Mouse (Mus musculus) lung, embryonic 14.5 days (tissue): Measurements from ENCODE around the gene Chd3. TPM values are rescaled to one million over a fixed set of nuclear protein-coding genes. Genes with fewer than 3 reads are reported as not detected.

Source experiments
- ATAC-seq: fragments of 200-750 bp; cut with Nextera tagmentation; 2 replicates; pipeline ENCODE4 v1.8.0; 2017; ENCODE audit warnings: mild to moderate bottlenecking, moderate TSS enrichment, moderate library complexity; ENCODE audit not compliant: insufficient read depth
- DNase-seq: peaks from one replicate; pipeline ENCODE4 v3.0.0-alpha.2; 2015
- H3K27ac ChIP-seq: fragments of 300-500 bp; sonication (generic); 2 replicates; pipeline ENCODE4 v1.5.1; 2014; ENCODE audit warnings: low read depth, mild to moderate bottlenecking, moderate library complexity
- H3K27me3 ChIP-seq: fragments of 300-500 bp; sonication (generic); 2 replicates; pipeline ENCODE4 v1.6.1; 2014; ENCODE audit warnings: low read length, control low read depth; ENCODE audit not compliant: insufficient read depth
- H3K36me3 ChIP-seq: fragments of 300-500 bp; sonication (generic); 2 replicates; pipeline ENCODE4 v1.6.1; 2014; ENCODE audit warnings: control low read depth; ENCODE audit not compliant: insufficient read depth
- H3K4me1 ChIP-seq: fragments of 300-500 bp; sonication (generic); 2 replicates; pipeline ENCODE4 v1.6.1; 2014; ENCODE audit warnings: antibody characterized with exemption, control low read depth; ENCODE audit not compliant: insufficient read depth
- H3K4me2 ChIP-seq: fragments of 300-500 bp; sonication (generic); 2 replicates; pipeline ENCODE4 v1.6.1; 2014; ENCODE audit warnings: mild to moderate bottlenecking
- H3K4me3 ChIP-seq: fragments of 300-500 bp; sonication (generic); 2 replicates; pipeline ENCODE4 v1.5.1; 2014; ENCODE audit warnings: low read depth, low read length
- H3K9ac ChIP-seq: fragments of 300-500 bp; sonication (generic); 2 replicates; pipeline ENCODE4 v1.6.1; 2014
- H3K9me3 ChIP-seq: fragments of 300-500 bp; sonication (generic); 2 replicates; pipeline ENCODE4 v1.6.1; 2016; ENCODE audit warnings: low read depth, low read length, control low read depth
- CTCF ChIP-seq: IDR thresholded peaks from 2 replicates; pipeline ENCODE4 v1.5.1; 2016; ENCODE audit warnings: antibody characterized with exemption, low read depth
- whole genome bisulfite sequencing: fragments of 180-500 bp; shearing (Covaris S2); extraction: QIAGEN DNeasy Blood & Tissue Kit; methylation state at CpG from one replicate; pipeline ENCODE4 v1.1.7; 2014; 5-methylcytosine and 5-hydroxymethylcytosine counted together
- polyA plus RNA-seq: library from polyadenylated mRNA; unstranded; fragments of >200 nt; fragmentation: Nextera tagmentation; extraction: Ambion mirVana; gene quantifications from 2 replicates; pipeline ENCODE4 v1.2.1, GENCODE M21; 2014

The Chd3 gene
- polyA plus RNA-seq, 1 experiment from 2014 or later = 59.9 TPM

- no peak for DNase-seq
- Histone ChIP-seq H3K4me3 (peak overlapping the region; percentile 95), H3K9ac (peak overlapping the region; percentile 32; the same call in 1 of the 2 replicates), H3K9me3 (no peaks in the 10 kb centered on the region), H3K4me2 (peak overlapping the region; percentile 97), H3K36me3 (peaks cover 48% of the 10 kb centered on the region), H3K27ac (peak overlapping the region; percentile 100), H3K4me1 (peaks cover 27% of the 10 kb centered on the region), H3K27me3 (no peaks in the 10 kb centered on the region)
- no peak for ATAC-seq
- TF ChIP-seq CTCF = no peak
- WGBS = 26% methylated on average over 8 of the region's 8 CpGs
These were observed 4.8 kb downstream of the Chd3 start for GRCm38 (mm10) chr11:69364376-69364775.

GRCm38 (mm10) chr11:69362479-69362878, 6.7 kb downstream of the Chd3 start:
- DNase-seq = peak; percentile 41
- TF ChIP-seq CTCF = peak; percentile 45

GRCm38 (mm10) chr11:69362021-69362420, 7.2 kb downstream of the Chd3 start:
- no peak overlapping the region for H3K27ac ChIP-seq

More at GRCm38 (mm10) chr11:69362479-69362878, 6.7 kb downstream of the Chd3 start:
- Histone ChIP-seq H3K9me3 (no peaks in the 10 kb centered on the region), H3K9ac (no peak overlapping the region), H3K4me3 (no peak overlapping the region), H3K36me3 (peaks cover 66% of the 10 kb centered on the region), H3K4me1 (peaks cover 24% of the 10 kb centered on the region), H3K4me2 (no peak overlapping the region), H3K27ac (no peak overlapping the region), H3K27me3 (no peaks in the 10 kb centered on the region)
- 53% methylated on average over 2 of the region's 2 CpGs for WGBS
- ATAC-seq = no peak

GRCm38 (mm10) chr11:69357690-69358089, 11.5 kb downstream of the Chd3 start:
- Histone ChIP-seq H3K27me3 (no peaks in the 10 kb centered on the region), H3K9ac (no peak overlapping the region), H3K9me3 (no peaks in the 10 kb centered on the region), H3K4me1 (no peaks in the 10 kb centered on the region), H3K36me3 (peaks cover 99% of the 10 kb centered on the region), H3K4me2 (no peak overlapping the region), H3K4me3 (no peak overlapping the region), H3K27ac (no peak overlapping the region)
- ATAC-seq (no peak), DNase-seq (no peak)
- 83% methylated on average over 12 of the region's 12 CpGs for WGBS
- no peak for TF ChIP-seq CTCF

More at GRCm38 (mm10) chr11:69362021-69362420, 7.2 kb downstream of the Chd3 start:
- H3K4me1 ChIP-seq = peaks cover 23% of the 10 kb centered on the region
- no peak for TF ChIP-seq CTCF
- H3K36me3 ChIP-seq = peaks cover 71% of the 10 kb centered on the region
- DNase-seq (no peak), ATAC-seq (no peak)
- H3K4me2 ChIP-seq = no peak overlapping the region
- H3K4me3 ChIP-seq = no peak overlapping the region
- no peaks in the 10 kb centered on the region for H3K9me3 ChIP-seq
- H3K9ac ChIP-seq = no peak overlapping the region
- H3K27me3 ChIP-seq = no peaks in the 10 kb centered on the region
- WGBS = 51% methylated on average over 7 of the region's 7 CpGs

- Histone ChIP-seq H3K27ac (no peak overlapping the region), H3K27me3 (no peaks in the 10 kb centered on the region), H3K4me2 (no peak overlapping the region), H3K36me3 (peaks cover 99% of the 10 kb centered on the region), H3K4me3 (no peak overlapping the region), H3K4me1 (no peaks in the 10 kb centered on the region), H3K9me3 (no peaks in the 10 kb centered on the region), H3K9ac (no peak overlapping the region)
- no peak for ATAC-seq
- WGBS = 88% methylated on average over 5 of the region's 5 CpGs
- no peak for DNase-seq
- no peak for TF ChIP-seq CTCF
These were observed 12.7 kb downstream of the Chd3 start for GRCm38 (mm10) chr11:69356544-69356943.

GRCm38 (mm10) chr11:69346441-69346840, 22.8 kb downstream of the Chd3 start:
- ATAC-seq (no peak), DNase-seq (no peak)
- Histone ChIP-seq H3K9me3 (no peaks in the 10 kb centered on the region), H3K36me3 (peaks cover 90% of the 10 kb centered on the region), H3K4me1 (no peaks in the 10 kb centered on the region), H3K4me3 (no peak overlapping the region), H3K27ac (no peak overlapping the region), H3K27me3 (no peaks in the 10 kb centered on the region), H3K9ac (no peak overlapping the region), H3K4me2 (no peak overlapping the region)
- no peak for TF ChIP-seq CTCF
- 85% methylated on average over 26 of the region's 26 CpGs for WGBS

GRCm38 (mm10) chr11:69340161-69341131, 28.8 kb downstream of the Chd3 start, which contains the start of gene Rnf227:
TSS of gene Rnf227 (plus strand) at chr11:69340461.
- TF ChIP-seq CTCF = no peak
- peak within 1 kb of the TSS; percentile 62 for H3K9ac ChIP-seq
- H3K9me3 ChIP-seq = no peaks in the 10 kb centered on the region
- peak within 1 kb of the TSS; percentile 60; the same call in 1 of the 2 replicates for H3K27ac ChIP-seq
- no peaks in the 10 kb centered on the region for H3K27me3 ChIP-seq
- peak within 1 kb of the TSS; percentile 88 for H3K4me2 ChIP-seq
- H3K4me1 ChIP-seq = 0 out of 2 replicates have a peak, but pooled peaks cover 2% of the 10 kb centered on the region
- H3K4me3 ChIP-seq = peak within 1 kb of the TSS; percentile 43
- DNase-seq (peak; percentile 88), ATAC-seq (peak; percentile 89)
- 1% methylated on average over 99 of the region's 99 CpGs for WGBS
- H3K36me3 ChIP-seq = peaks cover 30% of the 10 kb centered on the region
